Mouse (Mus musculus) gastrocnemius, postnatal 25 days (tissue): ENCODE measurements around the gene Lrig2. TPM values are rescaled to one million over a fixed set of nuclear protein-coding genes. Genes with fewer than 3 reads are reported as not detected.
A peak's percentile ranks its signal among the peaks of the same experiment; 100 is the strongest.
"Not testable (repeated sequence)": the region's sequence is repeated elsewhere in the genome, so short reads cannot be mapped to it uniquely, and the experiment has no call there.

ENCODE experiments used
- DNase-seq: peaks from one replicate; pipeline ENCODE4 v3.0.0; 2022
- total RNA-seq, 2 experiments: library from RNA; stranded (reverse); gene quantifications; 1 replicate in 1 of 2; 2 replicates in 1 of 2; pipeline ENCODE4 v1.2.3; 2021

Lrig2 gene
- total RNA-seq, 2 experiments from 2014 or later = 4.7 to 4.9 TPM

DNA sequence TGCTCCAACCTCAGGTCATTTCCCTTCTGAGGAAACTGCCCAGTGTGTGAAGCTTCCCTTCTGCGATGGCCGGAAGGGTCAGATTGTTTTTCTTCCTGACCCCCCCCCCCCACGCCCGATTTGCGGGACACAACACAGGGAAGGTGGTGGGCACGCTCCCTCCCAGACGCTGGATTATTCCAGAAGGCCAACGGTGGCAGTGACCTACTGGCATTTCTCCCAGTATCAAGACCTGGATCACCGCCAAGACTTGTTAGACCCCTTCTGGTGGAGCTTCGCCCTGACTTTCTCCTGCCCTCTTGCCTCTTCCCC is 79.9 kb downstream of the Lrig2 start:
- no peak for DNase-seq

DNA sequence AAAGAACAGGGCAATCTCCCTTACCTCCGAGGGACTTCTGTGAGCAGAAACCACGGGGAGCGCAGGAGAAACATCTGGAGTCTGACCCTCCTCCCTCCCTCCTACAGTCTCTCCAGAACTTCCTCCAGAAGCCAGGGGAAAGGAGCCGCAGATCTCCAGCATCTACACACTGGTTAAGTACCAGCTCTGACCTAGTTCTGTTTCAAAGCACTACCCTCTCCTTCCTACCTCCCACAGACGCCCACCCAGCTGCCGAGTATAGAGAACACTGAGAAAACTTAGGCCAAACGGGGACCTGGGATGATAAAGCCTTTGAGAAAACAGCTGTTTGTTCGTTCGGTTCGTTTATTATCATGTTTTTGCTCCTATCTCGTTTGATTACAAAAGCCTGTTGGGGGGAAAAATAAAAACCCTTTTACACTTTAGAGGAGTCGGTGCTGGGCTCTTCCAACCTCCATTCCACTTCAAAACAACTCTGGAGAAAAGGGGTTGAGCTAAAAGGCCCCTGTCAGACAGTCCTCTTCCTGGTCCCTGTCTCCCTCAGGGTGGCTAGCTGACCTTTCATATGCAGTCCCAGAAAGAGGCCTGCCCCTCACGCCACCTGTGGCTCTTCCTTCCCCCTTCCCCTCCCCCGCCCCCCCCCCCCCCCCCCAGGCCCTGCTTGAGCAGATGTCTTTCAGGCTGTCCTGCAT is 80.4 kb downstream of the Lrig2 start:
- DNase-seq = no peak

DNA sequence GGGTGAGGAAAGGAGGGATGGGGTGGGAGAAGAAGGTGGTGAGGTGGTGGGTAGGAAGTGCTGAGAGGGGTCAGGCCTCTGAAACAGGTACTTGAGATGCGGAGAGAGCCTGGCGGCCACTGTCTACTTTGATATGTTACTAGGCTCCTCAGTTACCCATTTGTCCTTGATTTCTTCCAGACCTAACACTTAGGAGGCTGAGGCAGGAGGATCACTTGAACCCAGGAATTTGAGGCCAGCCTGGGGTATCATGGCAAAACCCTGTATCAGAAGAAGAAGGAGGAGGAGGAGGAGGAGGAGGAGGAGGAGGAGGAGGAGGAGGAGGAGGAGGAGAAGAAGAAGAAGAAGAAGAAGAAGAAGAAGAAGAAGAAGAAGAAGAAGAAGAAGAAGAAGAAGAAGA is 84.4 kb downstream of the Lrig2 start:
- DNase-seq = not testable (repeated sequence)

DNA sequence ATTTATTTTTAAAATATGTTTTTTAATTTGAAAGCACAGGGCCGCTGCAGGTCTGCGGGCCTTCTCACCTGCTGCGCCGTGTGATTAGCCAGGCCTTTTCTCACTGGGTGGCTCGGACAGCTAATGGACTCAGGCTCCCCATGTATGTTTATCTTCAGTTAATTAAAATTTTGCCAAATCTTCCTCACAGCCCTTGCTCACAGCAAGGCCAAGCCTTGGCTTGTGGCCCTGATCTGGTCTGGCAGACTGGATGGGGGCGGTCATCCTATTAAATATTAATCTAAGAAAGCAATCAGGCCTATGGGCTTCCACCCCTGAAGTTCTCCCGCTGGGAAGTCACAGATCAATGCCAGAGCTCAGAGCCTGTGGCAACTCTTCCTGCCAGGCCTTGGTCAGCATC is 87.4 kb downstream of the Lrig2 start:
- DNase-seq = no peak

DNA sequence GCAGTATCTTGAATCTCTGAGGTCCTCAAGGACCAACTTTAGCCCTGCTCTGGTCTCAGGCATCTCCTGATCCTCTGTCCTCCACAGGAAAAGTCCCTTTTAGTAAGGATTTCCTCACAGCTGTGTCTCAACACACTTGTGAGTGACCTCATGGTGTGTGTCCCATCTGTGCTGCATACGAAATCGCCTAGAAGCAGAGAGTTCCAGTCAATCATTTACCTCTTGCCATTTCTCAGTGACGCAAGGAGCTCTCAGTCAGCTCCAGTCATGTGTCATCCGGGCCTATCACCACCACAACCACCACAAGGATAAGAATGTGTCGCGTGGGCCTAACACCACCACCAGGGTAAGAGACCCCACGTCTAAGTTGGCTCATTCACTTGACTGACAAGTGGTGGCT is 90.8 kb downstream of the Lrig2 start:
- no peak for DNase-seq

DNA sequence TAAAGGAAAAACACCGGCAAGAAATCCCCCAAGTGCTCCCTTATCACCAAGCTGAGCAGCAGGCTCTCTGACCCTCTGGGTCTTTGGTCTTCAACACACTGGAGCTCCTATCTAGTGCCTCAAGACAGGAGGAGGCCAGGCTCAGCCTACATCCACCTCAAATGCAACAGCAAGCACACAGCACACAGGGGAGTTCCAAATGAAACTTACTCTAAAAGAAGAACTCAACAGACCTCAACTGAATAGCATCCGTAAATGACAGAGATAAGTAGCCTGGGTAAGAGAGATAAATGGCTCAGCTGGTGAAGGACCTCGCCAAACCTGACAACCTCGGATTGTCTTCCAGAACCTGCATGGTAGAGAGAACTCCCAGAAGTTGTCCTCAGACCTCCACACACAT is 91.7 kb downstream of the Lrig2 start:
- DNase-seq = no peak

DNA sequence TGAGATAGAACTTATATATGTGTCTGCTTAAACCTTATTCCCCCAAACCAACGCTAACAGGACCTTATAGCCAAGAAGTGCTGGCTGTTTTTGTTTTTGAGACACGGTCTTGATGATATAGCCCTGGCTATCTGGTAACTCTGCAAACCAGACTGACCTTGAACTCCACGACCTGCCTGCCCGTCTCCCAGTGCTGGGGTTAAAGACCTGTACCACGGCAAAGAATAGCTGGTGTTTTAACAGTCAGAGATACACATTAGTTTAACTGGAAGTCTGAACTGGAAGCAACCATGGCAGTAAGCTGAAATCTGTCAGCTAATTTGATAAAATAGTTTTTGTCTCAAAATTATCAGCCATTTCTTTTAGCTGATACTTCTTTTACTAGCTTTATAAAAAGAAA is 94.9 kb downstream of the Lrig2 start:
- no peak for DNase-seq

DNA sequence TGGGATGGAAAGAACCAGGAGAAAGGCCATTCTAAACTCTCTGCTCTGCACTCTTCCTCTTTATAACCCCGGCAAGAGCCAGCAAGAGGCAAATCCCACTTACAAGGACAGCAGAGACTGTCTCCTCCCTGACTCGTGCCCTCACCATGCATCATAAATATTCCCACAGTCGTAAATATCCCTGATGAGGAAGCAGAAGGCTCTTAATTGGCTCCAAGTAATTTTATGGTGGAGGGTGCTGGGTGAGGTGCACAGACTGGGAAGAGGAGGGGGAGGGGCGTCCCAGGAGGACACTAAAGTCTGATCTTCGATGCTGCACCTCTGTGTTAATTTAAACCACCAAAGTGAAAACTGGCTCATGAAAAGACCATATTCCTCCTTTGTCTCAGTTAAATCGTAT is 99.2 kb downstream of the Lrig2 start:
- no peak for DNase-seq

DNA sequence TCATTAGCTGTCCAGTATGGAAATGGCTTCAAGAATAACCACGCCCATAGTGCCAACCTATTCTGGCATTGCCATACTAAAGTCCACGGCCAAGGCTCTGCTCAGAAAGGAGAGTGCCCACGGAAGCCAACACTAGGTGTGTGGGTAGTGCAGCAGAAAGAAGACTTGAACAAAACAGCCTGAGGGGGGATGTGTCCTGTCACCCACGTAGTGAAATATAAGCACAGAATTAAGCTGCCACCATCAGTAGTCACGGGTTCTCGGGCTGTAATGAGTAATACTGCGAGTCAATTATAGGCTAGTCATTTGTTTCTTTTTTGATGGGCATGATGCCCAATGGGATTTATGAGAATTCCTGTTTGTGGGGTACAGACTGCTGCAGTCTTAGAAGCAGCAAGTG is 104.2 kb downstream of the Lrig2 start:
- DNase-seq = no peak

DNA sequence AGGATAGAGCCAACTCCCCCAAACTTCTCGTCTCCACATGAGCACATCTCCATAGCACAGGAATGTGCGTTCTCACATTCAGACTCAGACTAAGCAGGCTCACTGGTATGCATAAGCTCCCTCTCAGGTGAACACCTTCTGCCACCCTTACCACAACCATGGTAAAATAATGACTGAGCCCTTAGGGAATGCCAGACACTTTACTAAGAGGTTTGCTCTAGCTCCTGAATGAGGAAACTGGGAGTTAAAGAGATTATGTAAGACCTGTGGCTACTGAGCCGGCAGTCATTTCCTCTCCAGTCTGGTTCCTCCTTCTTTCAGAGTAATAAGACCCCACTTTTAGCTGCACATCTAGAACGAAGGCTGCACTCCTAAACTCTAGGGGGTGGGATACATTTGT is 108.1 kb downstream of the Lrig2 start:
- DNase-seq = no peak

DNA sequence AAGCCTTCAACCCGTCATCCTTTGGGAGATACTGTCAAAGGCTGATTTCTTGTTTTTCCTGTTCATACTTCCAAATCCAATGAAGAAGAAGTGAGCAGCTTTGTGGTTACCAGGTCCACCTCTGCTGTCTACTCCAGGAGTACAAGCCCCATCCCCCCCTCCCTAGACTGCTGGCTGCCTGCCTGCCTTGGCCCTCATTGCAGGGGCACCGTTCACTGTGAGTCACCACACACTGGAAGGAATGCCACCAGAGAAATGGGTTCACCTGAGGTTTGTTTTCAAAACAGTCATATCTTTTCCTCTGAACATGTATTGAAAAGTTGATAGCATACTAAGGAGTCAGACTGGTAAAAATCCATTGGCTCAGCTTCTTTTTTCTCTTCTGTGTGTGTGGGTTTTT is 110.5 kb downstream of the Lrig2 start:
- DNase-seq = no peak

DNA sequence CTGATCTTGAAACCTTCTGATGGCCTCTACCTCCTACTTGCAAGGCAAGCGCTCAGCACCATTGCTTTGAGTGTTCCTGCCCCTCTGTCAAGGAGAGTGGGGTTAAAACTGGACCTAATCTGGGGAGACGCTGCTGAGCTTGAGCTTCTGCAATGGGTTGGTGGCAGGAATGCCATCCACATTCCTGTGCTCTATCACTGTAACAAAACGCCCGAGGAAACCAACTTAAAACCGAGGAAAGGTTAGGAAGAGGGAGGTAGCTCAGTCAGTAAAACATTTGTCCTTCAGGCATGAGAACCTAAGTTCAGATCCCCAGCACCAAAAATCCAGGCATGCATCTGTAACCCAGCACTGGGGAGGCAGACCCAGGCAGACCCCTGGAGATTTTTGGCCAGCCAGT is 111.6 kb downstream of the Lrig2 start:
- no peak for DNase-seq

DNA sequence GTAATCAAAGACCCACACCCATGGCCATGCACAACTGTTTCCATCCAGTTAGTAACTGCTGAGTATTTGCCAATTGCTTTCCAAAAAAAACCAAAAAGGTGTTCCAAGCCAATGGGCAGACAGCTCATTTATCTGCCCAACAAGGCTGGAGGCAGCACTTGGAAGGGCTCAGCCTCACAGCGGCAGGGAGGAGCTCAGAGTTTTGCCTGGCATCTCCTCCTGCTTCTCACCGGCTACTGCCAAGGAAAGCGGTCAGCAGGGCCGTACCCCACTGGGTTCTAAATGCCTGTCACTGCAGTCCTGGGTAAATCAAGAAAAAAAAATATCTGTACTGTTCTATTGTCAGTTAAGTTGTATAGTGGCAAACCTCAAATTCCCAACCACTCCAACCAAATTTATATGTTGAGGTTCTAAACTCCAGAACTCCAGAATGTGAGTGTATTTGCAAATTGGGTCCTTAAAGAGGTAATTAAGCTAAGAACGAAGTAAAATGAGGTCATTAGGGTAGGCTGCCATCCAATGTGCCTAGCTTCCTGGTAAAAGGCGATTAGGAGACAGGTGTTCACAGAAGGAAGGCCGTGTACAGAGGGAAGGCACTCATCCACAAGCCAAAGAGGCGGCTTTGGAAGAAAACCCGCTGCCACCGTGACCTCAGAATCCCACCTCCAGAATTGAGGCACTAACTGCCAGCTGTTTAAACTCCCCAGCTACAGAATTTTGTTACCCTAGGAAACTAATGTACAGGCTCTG is 112.2 kb downstream of the Lrig2 start:
- DNase-seq = no peak

DNA sequence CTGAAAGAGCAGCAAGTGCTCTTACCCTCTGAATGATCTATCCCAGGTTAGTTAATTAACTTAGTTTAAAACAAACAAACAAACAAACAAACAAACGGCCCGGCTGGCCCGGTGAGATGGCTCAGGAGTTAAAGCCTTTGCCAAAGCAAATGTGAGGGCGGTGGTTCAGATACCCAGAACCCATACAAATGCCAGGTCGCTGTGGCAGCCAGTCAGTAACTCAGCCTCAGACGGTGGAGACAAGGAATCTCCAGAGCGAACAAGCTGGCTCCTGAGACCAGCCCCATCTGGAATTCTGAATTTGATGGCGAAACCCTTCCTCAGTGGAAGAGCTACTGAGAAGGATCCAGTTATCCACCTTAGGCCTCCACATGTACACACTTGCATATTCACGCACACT is 114.4 kb downstream of the Lrig2 start:
- DNase-seq = no peak

DNA sequence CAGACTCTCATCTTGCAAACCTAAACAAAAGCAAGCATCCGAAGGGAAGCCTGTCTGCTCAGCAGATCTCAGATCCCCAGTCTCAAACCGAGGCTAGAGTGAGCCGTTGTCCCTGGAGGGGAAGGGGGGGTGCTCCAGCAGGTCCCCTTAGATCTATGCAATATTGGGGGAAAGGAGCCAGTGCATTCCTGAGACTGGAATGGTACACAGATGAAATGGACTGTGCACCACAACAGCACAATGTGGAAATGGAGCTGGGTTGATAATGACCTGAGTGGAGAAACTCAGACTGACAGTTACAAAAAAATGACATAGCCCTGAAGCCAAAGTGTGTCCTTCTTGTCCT is 115.0 kb downstream of the Lrig2 start:
- no peak for DNase-seq

DNA sequence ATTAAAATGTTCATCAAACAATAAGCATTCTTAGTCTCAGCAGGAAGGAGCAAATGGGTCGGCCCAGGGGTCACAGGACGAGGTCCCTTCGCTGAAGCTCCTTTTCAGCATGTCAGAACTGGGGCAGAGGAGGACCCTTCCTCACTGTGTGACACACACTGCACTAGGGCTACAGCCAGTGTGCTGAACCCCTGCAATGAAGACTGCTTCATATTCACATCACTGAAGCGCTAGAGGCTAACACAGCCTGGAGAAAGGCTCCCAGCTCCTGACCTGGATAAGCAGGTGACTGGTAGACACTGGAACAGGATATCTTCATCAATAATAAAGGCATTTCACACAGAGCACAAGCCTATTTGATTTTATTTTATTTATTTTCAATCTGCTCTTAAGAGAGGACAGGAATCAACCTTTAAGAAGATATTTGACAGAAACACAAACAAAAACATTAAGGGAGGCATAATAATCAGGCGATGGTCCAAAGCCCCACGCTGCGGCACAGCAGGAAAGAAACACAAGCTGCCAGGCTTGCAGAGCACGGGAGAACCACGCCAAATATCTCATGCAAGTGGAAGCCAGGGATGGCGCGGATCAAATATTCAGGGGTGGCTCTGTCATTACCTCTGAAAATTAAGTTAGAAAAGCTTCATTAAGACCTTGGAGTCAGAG is 115.5 kb downstream of the Lrig2 start:
- DNase-seq = no peak

DNA sequence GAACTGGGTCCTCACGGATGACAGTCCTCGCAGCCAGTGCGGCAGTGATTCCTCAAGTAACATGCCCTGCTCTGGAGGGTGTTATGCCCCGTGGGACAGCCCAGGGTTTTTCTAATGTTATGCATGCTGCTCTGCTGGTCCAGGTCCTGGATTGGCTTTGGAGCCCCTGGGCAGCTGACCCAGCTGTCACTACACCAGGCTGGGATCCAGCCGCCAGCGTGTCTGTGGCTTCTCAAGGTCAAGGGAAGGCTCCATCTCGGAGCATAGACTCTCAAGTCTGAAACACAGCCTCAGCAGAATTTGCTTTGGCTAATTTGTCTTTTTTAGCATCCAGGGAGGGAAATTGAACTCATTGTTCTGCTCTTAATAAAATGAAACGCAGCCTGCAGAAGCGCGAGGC is 121.6 kb downstream of the Lrig2 start:
- DNase-seq = peak; percentile 13

DNA sequence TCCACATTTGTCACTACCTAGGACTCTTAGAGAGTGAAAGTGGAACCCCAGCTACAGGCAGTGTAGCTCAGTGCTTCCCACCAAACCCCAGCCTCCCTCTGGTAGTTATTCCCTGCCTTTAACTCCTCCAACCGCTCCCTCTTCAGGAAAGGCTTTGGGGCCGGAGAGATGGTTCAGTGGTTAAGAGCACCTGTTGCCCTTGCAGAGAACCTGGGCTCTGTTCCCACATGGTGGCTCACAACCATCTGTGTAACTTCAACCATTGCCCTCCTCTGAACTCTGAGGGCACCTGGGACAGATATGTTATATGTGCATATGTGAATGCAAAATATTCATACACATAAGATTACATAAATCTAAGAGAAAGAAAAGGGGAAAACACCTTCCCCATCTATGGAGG is 122.3 kb downstream of the Lrig2 start:
- DNase-seq = no peak

DNA sequence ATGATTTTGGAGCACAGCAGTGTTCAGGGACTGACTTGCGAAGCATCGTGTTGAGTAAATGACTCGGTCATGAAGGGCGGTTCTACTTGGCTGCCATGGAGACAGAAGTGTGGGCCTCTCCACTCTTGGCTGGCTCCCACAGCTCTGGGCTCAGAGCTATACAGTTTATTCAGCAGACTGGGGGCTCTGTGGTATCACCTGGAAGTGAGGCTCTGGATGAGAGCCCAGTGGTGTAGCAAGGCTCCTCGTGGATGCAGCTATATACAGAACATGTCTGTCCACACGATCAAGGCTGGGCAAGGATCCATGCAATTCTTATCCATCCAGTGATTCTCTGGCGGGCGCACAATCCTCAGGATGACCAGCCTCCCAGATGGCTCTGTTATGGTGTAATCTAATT is 126.1 kb downstream of the Lrig2 start:
- peak; percentile 44 for DNase-seq

DNA sequence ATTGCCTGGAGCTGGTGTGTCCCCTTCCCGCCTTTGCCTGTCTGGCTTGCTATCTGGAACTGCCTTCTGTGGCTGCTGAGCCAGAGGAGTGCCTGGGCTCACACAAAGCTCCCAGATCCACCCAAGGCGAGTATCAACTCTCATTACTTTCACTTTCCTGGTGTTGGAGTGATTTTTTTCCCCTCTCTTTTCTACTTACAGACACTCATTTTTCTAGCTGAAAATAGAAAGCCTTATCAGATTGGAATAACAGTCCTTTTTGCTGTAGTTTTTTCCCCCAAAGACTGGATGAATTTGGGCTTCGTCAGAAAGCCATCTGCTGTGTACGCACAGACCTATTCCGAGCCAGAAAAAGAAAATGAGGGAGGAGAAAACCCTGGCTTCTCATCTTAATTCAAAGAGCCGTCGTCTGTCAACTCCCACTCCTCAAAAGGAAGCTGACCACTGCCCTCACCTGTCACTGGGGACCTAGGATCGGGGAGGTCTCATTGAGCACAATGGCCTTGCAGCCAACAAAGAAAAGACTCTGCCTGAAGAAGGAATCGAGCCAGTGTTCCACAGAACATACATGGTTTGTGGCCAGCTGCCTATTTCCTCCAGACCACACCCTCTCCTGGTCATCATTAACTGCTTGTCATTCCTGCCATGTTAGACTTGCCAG is 127.9 kb downstream of the Lrig2 start:
- no peak for DNase-seq

DNA sequence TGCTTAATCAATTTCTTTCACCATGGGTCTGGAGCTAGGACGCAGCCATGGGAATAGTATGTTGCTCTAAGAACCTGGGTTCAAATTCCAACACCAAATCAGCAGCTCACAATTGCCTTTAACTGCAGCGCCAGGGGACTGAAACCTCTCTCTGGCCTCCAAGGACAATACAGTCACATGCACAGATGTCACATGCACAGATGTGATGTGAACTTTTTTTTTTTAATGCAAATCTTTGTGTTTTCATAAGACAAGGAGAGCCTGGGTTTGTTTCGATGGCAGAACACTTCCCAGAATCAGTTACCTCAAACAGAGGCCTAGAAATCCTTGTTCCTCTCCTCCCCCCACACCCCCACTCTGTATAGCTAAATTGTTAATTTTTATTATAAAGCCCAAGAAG is 133.5 kb downstream of the Lrig2 start:
- no peak for DNase-seq

DNA sequence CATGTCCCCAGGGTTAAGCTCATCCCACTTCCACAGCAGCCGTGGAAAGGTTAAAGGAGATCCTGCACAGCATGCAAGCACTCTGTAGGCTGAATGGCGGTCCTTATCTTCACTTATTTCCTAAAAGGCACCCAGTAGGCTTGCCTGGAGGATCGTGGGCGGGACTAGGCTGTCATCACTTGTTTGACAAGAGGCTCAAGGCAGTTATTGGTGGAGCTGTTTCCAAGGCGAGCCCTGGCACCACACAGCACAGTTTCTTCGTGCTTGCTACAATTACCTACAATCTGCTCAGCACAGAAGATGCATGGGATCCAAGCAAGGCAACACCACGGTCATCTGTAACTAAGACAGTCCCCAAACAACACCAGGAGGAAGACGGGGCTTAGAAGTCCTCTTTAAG is 137.8 kb downstream of the Lrig2 start:
- no peak for DNase-seq

DNA sequence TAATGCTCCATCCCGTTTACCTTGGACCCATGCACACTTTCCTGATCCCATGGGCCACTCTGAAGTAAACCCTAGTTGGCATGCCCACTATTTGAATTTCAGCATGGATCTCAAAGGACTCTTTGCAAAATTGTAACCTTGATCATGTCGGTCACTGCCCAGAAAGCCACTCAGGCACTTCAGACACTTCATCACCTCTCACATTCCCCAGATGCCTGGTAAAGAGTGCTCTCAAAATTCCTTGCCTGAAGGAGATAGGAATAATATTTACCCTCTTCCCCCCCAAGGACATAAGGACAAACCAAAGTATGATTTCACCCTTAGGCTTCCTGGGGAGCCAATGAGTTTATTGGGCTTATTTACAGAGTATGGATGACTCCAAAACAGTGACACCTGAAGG is 139.3 kb downstream of the Lrig2 start:
- DNase-seq = no peak
